Mouse (Mus musculus) olfactory bulb, adult 2 months (tissue): ENCODE data around the gene 1700017N19Rik.

ENCODE experiments used
- CTCF ChIP-seq: fragments of 200-500 bp; IDR thresholded peaks from 2 replicates; pipeline ENCODE4 v1.5.1; 2012; ENCODE audit warnings: low read depth, mild to moderate bottlenecking, low read length, moderate library complexity; ENCODE audit not compliant: insufficient read depth
- POLR2A ChIP-seq: fragments of 200-500 bp; IDR thresholded peaks from 2 replicates; pipeline ENCODE4 v1.6.1; 2012; ENCODE audit warnings: mild to moderate bottlenecking, low read depth, low read length, moderate library complexity; ENCODE audit not compliant: insufficient read depth

DNA sequence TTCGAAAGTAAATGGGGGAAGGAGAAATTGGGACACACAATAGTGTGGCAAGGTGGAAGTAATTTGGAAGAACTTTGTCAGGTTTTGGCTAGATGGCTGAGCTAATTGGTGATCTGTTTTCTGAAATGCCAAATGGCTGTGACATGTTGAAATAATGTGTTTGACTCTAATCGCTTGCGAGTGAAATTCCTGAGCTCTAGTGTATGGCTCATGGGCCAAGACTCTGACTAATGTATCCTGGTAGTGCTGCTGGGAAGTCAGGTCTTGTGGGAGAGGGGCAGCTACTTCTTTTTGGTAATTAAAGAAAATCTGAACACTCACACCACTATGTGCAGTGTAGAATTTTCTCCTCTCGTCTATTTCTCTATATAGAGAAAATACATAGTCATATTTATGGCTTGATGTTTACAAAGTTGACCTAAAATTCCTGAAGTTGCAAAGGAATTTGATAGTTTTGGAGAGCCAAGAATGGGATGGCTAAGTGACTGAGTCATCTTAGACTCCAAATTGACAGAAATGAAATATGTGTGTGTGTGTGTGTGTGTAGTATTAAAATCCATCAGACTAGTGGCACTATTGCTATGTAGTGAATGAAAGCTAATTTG lies 55.1 kb downstream of the 1700017N19Rik start:
- TF ChIP-seq CTCF (no peak), POLR2A (no peak)
